Mouse (Mus musculus): ENCODE measurements around the gene Cfap97. TPM values are rescaled to one million over a fixed set of nuclear protein-coding genes. Genes with fewer than 3 reads are reported as not detected.

The Cfap97 gene
- polyA plus RNA-seq, 1 experiment, result 2.4 TPM

- Histone ChIP-seq H3K79me3 (ENCODE audit: low read depth) (no peaks in the 10 kb centered on the region), H3K27me3 (ENCODE audit: control insufficient read depth, insufficient read depth, insufficient read length) (no peaks in the 10 kb centered on the region), H3K79me2 (ENCODE audit: control insufficient read depth, insufficient read depth) (no peaks in the 10 kb centered on the region), H3K4me3 (ENCODE audit: insufficient read depth, poor library complexity, severe bottlenecking) (no peak overlapping the region), H3K36me3 (ENCODE audit: control insufficient read depth, insufficient read depth) (peaks cover 9% of the 10 kb centered on the region), H3ac (ENCODE audit: control insufficient read depth, insufficient read length, low read depth) (no peak overlapping the region)
- TF ChIP-seq USF1 (IDR thresholded peaks at IDR 0.05; ENCODE audit: low read depth) (no peak), MYOD1 (IDR thresholded peaks at IDR 0.05; ENCODE audit: control insufficient read depth, insufficient read length, low read depth) (no peak), CEBPB (IDR thresholded peaks at IDR 0.05; ENCODE audit: low read depth) (no peak), MAX (IDR thresholded peaks at IDR 0.05) (no peak), MYOG (IDR thresholded peaks at IDR 0.05; ENCODE audit: control insufficient read depth, extremely low read depth, insufficient read length) (no peak), CTCF (IDR thresholded peaks at IDR 0.05; ENCODE audit: control insufficient read depth, insufficient read depth, insufficient read length) (no peak), FOSL1 (IDR thresholded peaks at IDR 0.05; ENCODE audit: insufficient read depth, low read length, poor library complexity, severe bottlenecking) (no peak)
Observed at GRCm38 (mm10) chr8:46196877-46197276, 45.3 kb downstream of the Cfap97 start.

- Histone ChIP-seq H3K79me3 (ENCODE audit: low read depth) (no peaks in the 10 kb centered on the region), H3K36me3 (ENCODE audit: control insufficient read depth, insufficient read depth) (peaks cover 6% of the 10 kb centered on the region), H3ac (ENCODE audit: control insufficient read depth, insufficient read length, low read depth) (no peak overlapping the region), H3K79me2 (ENCODE audit: control insufficient read depth, insufficient read depth) (no peaks in the 10 kb centered on the region), H3K4me3 (ENCODE audit: insufficient read depth, poor library complexity, severe bottlenecking) (no peak overlapping the region), H3K27me3 (ENCODE audit: control insufficient read depth, insufficient read depth, insufficient read length) (no peaks in the 10 kb centered on the region)
- TF ChIP-seq MYOD1 (IDR thresholded peaks at IDR 0.05; ENCODE audit: control insufficient read depth, insufficient read length, low read depth) (no peak), CEBPB (IDR thresholded peaks at IDR 0.05; ENCODE audit: low read depth) (no peak), MYOG (IDR thresholded peaks at IDR 0.05; ENCODE audit: control insufficient read depth, extremely low read depth, insufficient read length) (no peak)
Observed at GRCm38 (mm10) chr8:46197673-46198072, 46.1 kb downstream of the Cfap97 start.

GRCm38 (mm10) chr8:46202350-46202749, 50.8 kb downstream of the Cfap97 start:
- Histone ChIP-seq H3K79me2 (ENCODE audit: control insufficient read depth, insufficient read depth) (peaks cover 1% of the 10 kb centered on the region), H3K4me3 (ENCODE audit: insufficient read depth, poor library complexity, severe bottlenecking) (no peak overlapping the region), H3ac (ENCODE audit: control insufficient read depth, insufficient read length, low read depth) (no peak overlapping the region), H3K79me3 (ENCODE audit: low read depth) (peaks cover 2% of the 10 kb centered on the region), H3K36me3 (ENCODE audit: control insufficient read depth, insufficient read depth) (peaks cover 41% of the 10 kb centered on the region), H3K27me3 (ENCODE audit: control insufficient read depth, insufficient read depth, insufficient read length) (no peaks in the 10 kb centered on the region)
- TF ChIP-seq CTCF (IDR thresholded peaks at IDR 0.05; ENCODE audit: control insufficient read depth, insufficient read depth, insufficient read length) (no peak), MYOD1 (IDR thresholded peaks at IDR 0.05; ENCODE audit: control insufficient read depth, insufficient read length, low read depth) (no peak), MAX (IDR thresholded peaks at IDR 0.05) (no peak), FOSL1 (IDR thresholded peaks at IDR 0.05; ENCODE audit: insufficient read depth, low read length, poor library complexity, severe bottlenecking) (no peak), MYOG (IDR thresholded peaks at IDR 0.05; ENCODE audit: control insufficient read depth, extremely low read depth, insufficient read length) (no peak), USF1 (IDR thresholded peaks at IDR 0.05; ENCODE audit: low read depth) (no peak), CEBPB (IDR thresholded peaks at IDR 0.05; ENCODE audit: low read depth) (no peak)

- peaks cover 21% of the 10 kb centered on the region for H3K79me2 ChIP-seq (ENCODE audit: control insufficient read depth, insufficient read depth)
Observed at GRCm38 (mm10) chr8:46204301-46204700, 52.7 kb downstream of the Cfap97 start.

GRCm38 (mm10) chr8:46204974-46205640, 53.5 kb downstream of the Cfap97 start:
- no peak for TF ChIP-seq CEBPB (IDR thresholded peaks at IDR 0.05; ENCODE audit: low read depth)
- no peak for TF ChIP-seq MYOG (IDR thresholded peaks at IDR 0.05; ENCODE audit: control insufficient read depth, extremely low read depth, insufficient read length)
- no peak for TF ChIP-seq MYOD1 (IDR thresholded peaks at IDR 0.05; ENCODE audit: control insufficient read depth, insufficient read length, low read depth)
- TF ChIP-seq CTCF (IDR thresholded peaks at IDR 0.05; ENCODE audit: control insufficient read depth, insufficient read depth, insufficient read length), result no peak
- no peak for TF ChIP-seq FOSL1 (IDR thresholded peaks at IDR 0.05; ENCODE audit: insufficient read depth, low read length, poor library complexity, severe bottlenecking)
- no peak for TF ChIP-seq MAX (IDR thresholded peaks at IDR 0.05)
- TF ChIP-seq USF1 (IDR thresholded peaks at IDR 0.05; ENCODE audit: low read depth), result no peak
- H3K36me3 ChIP-seq (ENCODE audit: control insufficient read depth, insufficient read depth), result peaks cover 62% of the 10 kb centered on the region

More at GRCm38 (mm10) chr8:46204301-46204700, 52.7 kb downstream of the Cfap97 start:
- no peak overlapping the region for H3K4me3 ChIP-seq (ENCODE audit: insufficient read depth, poor library complexity, severe bottlenecking)
- no peak overlapping the region for H3ac ChIP-seq (ENCODE audit: control insufficient read depth, insufficient read length, low read depth)
- H3K79me3 ChIP-seq (ENCODE audit: low read depth), result peaks cover 16% of the 10 kb centered on the region
- TF ChIP-seq MYOD1 (IDR thresholded peaks at IDR 0.05; ENCODE audit: control insufficient read depth, insufficient read length, low read depth), result no peak
- TF ChIP-seq CEBPB (IDR thresholded peaks at IDR 0.05; ENCODE audit: low read depth), result no peak
- no peak for TF ChIP-seq MAX (IDR thresholded peaks at IDR 0.05)
- no peak for TF ChIP-seq FOSL1 (IDR thresholded peaks at IDR 0.05; ENCODE audit: insufficient read depth, low read length, poor library complexity, severe bottlenecking)
- no peak for TF ChIP-seq USF1 (IDR thresholded peaks at IDR 0.05; ENCODE audit: low read depth)
- H3K36me3 ChIP-seq (ENCODE audit: control insufficient read depth, insufficient read depth), result peaks cover 60% of the 10 kb centered on the region
- no peaks in the 10 kb centered on the region for H3K27me3 ChIP-seq (ENCODE audit: control insufficient read depth, insufficient read depth, insufficient read length)

GRCm38 (mm10) chr8:46206107-46206506, 54.5 kb downstream of the Cfap97 start:
- peaks cover 34% of the 10 kb centered on the region for H3K79me2 ChIP-seq (ENCODE audit: control insufficient read depth, insufficient read depth)
- peaks cover 28% of the 10 kb centered on the region for H3K79me3 ChIP-seq (ENCODE audit: low read depth)
- no peak overlapping the region for H3K4me3 ChIP-seq (ENCODE audit: insufficient read depth, poor library complexity, severe bottlenecking)
- peaks cover 62% of the 10 kb centered on the region for H3K36me3 ChIP-seq (ENCODE audit: control insufficient read depth, insufficient read depth)
- TF ChIP-seq FOSL1 (IDR thresholded peaks at IDR 0.05; ENCODE audit: insufficient read depth, low read length, poor library complexity, severe bottlenecking) (no peak), CTCF (IDR thresholded peaks at IDR 0.05; ENCODE audit: control insufficient read depth, insufficient read depth, insufficient read length) (no peak), MYOG (IDR thresholded peaks at IDR 0.05; ENCODE audit: control insufficient read depth, extremely low read depth, insufficient read length) (no peak), MAX (IDR thresholded peaks at IDR 0.05) (no peak), MYOD1 (IDR thresholded peaks at IDR 0.05; ENCODE audit: control insufficient read depth, insufficient read length, low read depth) (no peak), USF1 (IDR thresholded peaks at IDR 0.05; ENCODE audit: low read depth) (no peak)
- H3ac ChIP-seq (ENCODE audit: control insufficient read depth, insufficient read length, low read depth), result no peak overlapping the region
- no peaks in the 10 kb centered on the region for H3K27me3 ChIP-seq (ENCODE audit: control insufficient read depth, insufficient read depth, insufficient read length)

More at GRCm38 (mm10) chr8:46204974-46205640, 53.5 kb downstream of the Cfap97 start:
- H3ac ChIP-seq (ENCODE audit: control insufficient read depth, insufficient read length, low read depth), result no peak overlapping the region
- peaks cover 29% of the 10 kb centered on the region for H3K79me2 ChIP-seq (ENCODE audit: control insufficient read depth, insufficient read depth)
- peaks cover 24% of the 10 kb centered on the region for H3K79me3 ChIP-seq (ENCODE audit: low read depth)
- H3K27me3 ChIP-seq (ENCODE audit: control insufficient read depth, insufficient read depth, insufficient read length), result no peaks in the 10 kb centered on the region
- no peak overlapping the region for H3K4me3 ChIP-seq (ENCODE audit: insufficient read depth, poor library complexity, severe bottlenecking)

All from C2C12 (cell line).